Mouse (Mus musculus) ES-Bruce4 (cell line): Measurements from ENCODE around the gene Map3k4.

Experiments used
- CTCF ChIP-seq: IDR thresholded peaks from one replicate; pipeline ENCODE4 v1.8.1; 2011; ENCODE audit warnings: low read depth, low read length
- EP300 ChIP-seq: IDR thresholded peaks from 2 replicates; pipeline ENCODE4 v1.6.1; 2011; ENCODE audit warnings: low read depth, low read length; ENCODE audit not compliant: insufficient read depth
- POLR2A ChIP-seq: IDR thresholded peaks from one replicate; pipeline ENCODE4 v1.8.1; 2011; ENCODE audit warnings: low read length; ENCODE audit not compliant: insufficient read depth

- TF ChIP-seq CTCF, result no peak
- TF ChIP-seq POLR2A, result no peak
- no peak for TF ChIP-seq EP300
Observed at GRCm38 (mm10) chr17:12319786-12320185, 1.2 kb upstream of the Map3k4 start.
